In genomic region chr15:80219705-80220657, GRCm38 (mm10) we compare ENCODE assay signal across 13 mouse cellular contexts. TPM values are rescaled to one million over a fixed set of nuclear protein-coding genes. Genes with fewer than 3 reads are reported as not detected.
DNase-seq lines count a peak whose midpoint lies in the region; ATAC-seq and TF ChIP-seq lines count a peak whose summit lies in the region.
"Had no signal": no experiment of that assay in that cellular context is flagged by ENCODE, and none has a peak within 500 bp of the region (broad histone marks: within the 10 kb centered on the region; RNA-seq: fewer than 3 reads in every experiment).

No protein-coding gene starts in this region.

- H3K4me1 ChIP-seq in heart, postnatal 0 days (ENCODE audit: control insufficient read depth, insufficient read depth) = peaks cover 20% of the 10 kb centered on the region
- peaks cover 0 to 10% of the 10 kb centered on the region in 2 experiments; a peak in 2 of 4 replicates for H3K4me1 ChIP-seq in liver, embryonic 14.5 days (replicated peaks; ENCODE audit: control insufficient read depth in 2 of 2, insufficient read depth in 2 of 2, low read length in 1 of 2)

- no peaks in the 10 kb centered on the region for H3K9me3 ChIP-seq in heart, postnatal 0 days (replicated peaks; ENCODE audit: control insufficient read depth, low read length)
- no peaks in the 10 kb centered on the region for H3K9me3 ChIP-seq in liver, embryonic 14.5 days (ENCODE audit: control insufficient read depth, low read length)
- H3K9me3 ChIP-seq: limb, embryonic 13.5 days had no signal

- no peaks in the 10 kb centered on the region for H3K27me3 ChIP-seq in heart, postnatal 0 days (ENCODE audit: control insufficient read depth, insufficient read depth, low read length)
- H3K27me3 ChIP-seq in Patski = no peaks in the 10 kb centered on the region
- H3K27me3 ChIP-seq in liver, embryonic 14.5 days (ENCODE audit: control insufficient read depth, insufficient read depth, low read length) = no peaks in the 10 kb centered on the region
- H3K27me3 ChIP-seq: limb, embryonic 13.5 days had no signal

- no peak; the same call in 1 of the 2 replicates for ATAC-seq in heart, postnatal 0 days (ENCODE audit: insufficient read depth, low read depth)
- ATAC-seq in Patski = peak; percentile 42
- no peak for ATAC-seq in liver, embryonic 14.5 days (ENCODE audit: insufficient read depth)
- ATAC-seq: forebrain, embryonic 14.5 days had no signal

- in situ Hi-C loops in Patski (cut with MboI; ENCODE audit: low pct_unique_long_range_greater_than_20kb) = loop anchor here (5.0 kb wide), 2 partner anchors 123 to 273 kb away; no protein-coding TSS in a partner anchor

- POLR2A ChIA-PET in Patski (lab: Charles Lee) = interaction anchor here (1.7 kb wide), 1 partner anchor 36 kb away, joined by 6 read pairs; no protein-coding TSS in a partner anchor

- no peak overlapping the region for H3K9ac ChIP-seq in heart, postnatal 0 days (replicated peaks; ENCODE audit: low read depth, low read length)
- H3K9ac ChIP-seq in liver, embryonic 14.5 days (replicated peaks) = no peak overlapping the region

- CTCF ChIA-PET in Patski (lab: Charles Lee) = interaction anchor here (1.6 kb wide), 2 partner anchors 38 to 84 kb away, joined by 3 to 5 read pairs; no protein-coding TSS in a partner anchor

- H3K27ac ChIP-seq in heart, postnatal 0 days (ENCODE audit: low read depth) = no peak overlapping the region
- no peak overlapping the region for H3K27ac ChIP-seq in liver, embryonic 14.5 days
- H3K27ac ChIP-seq: limb, embryonic 13.5 days had no signal

- no peak for TF ChIP-seq CTCF in heart, postnatal 0 days (IDR thresholded peaks at IDR 0.05; ENCODE audit: low read depth)
- TF ChIP-seq CTCF in Patski (IDR thresholded peaks at IDR 0.05) = no peak
- no peak for TF ChIP-seq CTCF in liver, embryonic 14.5 days (IDR thresholded peaks at IDR 0.05; ENCODE audit: low read depth)

- H3K36me3 ChIP-seq in heart, postnatal 0 days (replicated peaks; ENCODE audit: control insufficient read depth, insufficient read depth, low read length) = no peaks in the 10 kb centered on the region
- H3K36me3 ChIP-seq in liver, embryonic 14.5 days (replicated peaks; ENCODE audit: control insufficient read depth, insufficient read depth, low read depth) = no peaks in the 10 kb centered on the region

- TF ChIP-seq EP300 in heart, postnatal 0 days (IDR thresholded peaks at IDR 0.05; ENCODE audit: low read depth) = no peak
- no peak for TF ChIP-seq EP300 in liver, embryonic 14.5 days (IDR thresholded peaks at IDR 0.05; ENCODE audit: low read depth)

- no peak for DNase-seq in heart, postnatal 0 days (ENCODE audit: low spot score)
- DNase-seq in heart, adult 9 months (ENCODE audit: low spot score in 2 of 2) = no peak
- DNase-seq in A20 (ENCODE audit: low read depth, low spot score) = peak; percentile 86
- peak; percentile 38 for DNase-seq in Patski (ENCODE audit: low read depth, low spot score)
- DNase-seq in liver, embryonic 14.5 days (ENCODE audit: low read depth in 3 of 3, low spot score in 3 of 3) = no peak
- DNase-seq in testis, postnatal 10 days (ENCODE audit: low spot score) = no peak
- no peak for DNase-seq in MN1 (ENCODE audit: low spot score)
- no peak for DNase-seq in thymus, adult 18-20 months
- DNase-seq: cerebellum, adult 18-20 months; kidney, adult 11 months had no signal

- no peak overlapping the region for H3K4me3 ChIP-seq in heart, postnatal 0 days (ENCODE audit: low read depth, low read length)
- H3K4me3 ChIP-seq in liver, embryonic 14.5 days (ENCODE audit: insufficient read depth in 1 of 2, low read depth in 2 of 2, low read length in 2 of 2) = no peak overlapping the region
- H3K4me3 ChIP-seq: limb, embryonic 13.5 days had no signal

- WGBS in heart, postnatal 0 days = 55% methylated on average over 4 of the region's 4 CpGs
- WGBS in liver, embryonic 14.5 days (ENCODE audit: insufficient replicate concordance) = 45% methylated on average over 4 of the region's 4 CpGs

- H3K4me2 ChIP-seq in heart, postnatal 0 days (ENCODE audit: low read depth, low read length) = peak overlapping the region; percentile 40; the same call in 1 of the 2 replicates
- H3K4me2 ChIP-seq in liver, embryonic 14.5 days (ENCODE audit: low read depth) = peak overlapping the region; percentile 28; the same call in 1 of the 2 replicates

RNA-seq across cellular contexts. Expression of gene Mief1, which starts 13.8 kb away (rescaled TPM):
- total RNA-seq in heart, postnatal 0 days (2014; rRNA removed; ENCODE audit: low replicate concordance) = 34.5 and 39.8 TPM in 2 replicates
- 17.0 and 17.8 TPM in 2 replicates for polyA plus RNA-seq in heart, postnatal 0 days (2015; fragmentation: Nextera tagmentation; extraction: Ambion mirVana)
- 18.4 TPM for polyA plus RNA-seq in Patski (2021)
- 4.3 and 4.8 TPM in 2 replicates for polyA plus RNA-seq in liver, embryonic 14.5 days (2012; rRNA removed)
- 13.3 and 14.5 TPM in 2 replicates for polyA plus RNA-seq in liver, embryonic 14.5 days (2014; fragmentation: Nextera tagmentation; extraction: Ambion mirVana)

RNA-seq across cellular contexts. Expression of gene AC140267.1, which starts 15.7 kb away (rescaled TPM):
- not detected in 2 replicates for total RNA-seq in heart, postnatal 0 days (2014; rRNA removed; ENCODE audit: low replicate concordance)
- polyA plus RNA-seq in heart, postnatal 0 days (2015; fragmentation: Nextera tagmentation; extraction: Ambion mirVana) = not detected in 2 replicates
- polyA plus RNA-seq in Patski (2021) = not detected
- not detected in 2 replicates for polyA plus RNA-seq in liver, embryonic 14.5 days (2012; rRNA removed)
- polyA plus RNA-seq in liver, embryonic 14.5 days (2014; fragmentation: Nextera tagmentation; extraction: Ambion mirVana) = not detected in 2 replicates
- polyA plus RNA-seq: forebrain, embryonic 14.5 days; limb, embryonic 13.5 days; stomach, embryonic 14.5 days had no signal

RNA-seq across cellular contexts. Expression of gene Atf4, which starts 35.0 kb away (rescaled TPM):
- 122 and 128 TPM in 2 replicates for total RNA-seq in heart, postnatal 0 days (2014; rRNA removed; ENCODE audit: low replicate concordance)
- polyA plus RNA-seq in heart, postnatal 0 days (2015; fragmentation: Nextera tagmentation; extraction: Ambion mirVana) = 63.5 and 65.0 TPM in 2 replicates
- 403 TPM for polyA plus RNA-seq in Patski (2021)
- polyA plus RNA-seq in liver, embryonic 14.5 days (2012; rRNA removed) = 146 and 246 TPM in 2 replicates
- 108 and 129 TPM in 2 replicates for polyA plus RNA-seq in liver, embryonic 14.5 days (2014; fragmentation: Nextera tagmentation; extraction: Ambion mirVana)

RNA-seq across cellular contexts. Expression of gene Rps19bp1, which starts 44.1 kb away (rescaled TPM):
- total RNA-seq in heart, postnatal 0 days (2014; rRNA removed; ENCODE audit: low replicate concordance) = 13.7 and 21.6 TPM in 2 replicates
- polyA plus RNA-seq in heart, postnatal 0 days (2015; fragmentation: Nextera tagmentation; extraction: Ambion mirVana) = 34.7 and 35.8 TPM in 2 replicates
- polyA plus RNA-seq in Patski (2021) = 51.7 TPM
- polyA plus RNA-seq in liver, embryonic 14.5 days (2012; rRNA removed) = 16.2 and 25.6 TPM in 2 replicates
- 30.0 and 32.9 TPM in 2 replicates for polyA plus RNA-seq in liver, embryonic 14.5 days (2014; fragmentation: Nextera tagmentation; extraction: Ambion mirVana)

RNA-seq across cellular contexts. Expression of gene Mgat3, which starts 46.5 kb away (rescaled TPM):
- total RNA-seq in heart, postnatal 0 days (2014; rRNA removed; ENCODE audit: low replicate concordance) = 0.89 and 1.9 TPM in 2 replicates
- polyA plus RNA-seq in heart, postnatal 0 days (2015; fragmentation: Nextera tagmentation; extraction: Ambion mirVana) = 0.23 and 0.47 TPM in 2 replicates
- polyA plus RNA-seq in Patski (2021) = 41.0 TPM
- polyA plus RNA-seq in liver, embryonic 14.5 days (2012; rRNA removed) = 0.95 and 1.0 TPM in 2 replicates
- 0.33 and 0.45 TPM in 2 replicates for polyA plus RNA-seq in liver, embryonic 14.5 days (2014; fragmentation: Nextera tagmentation; extraction: Ambion mirVana)

Comparison
In these comparisons a context has a peak if more than half of its experiments do, and no peak if none do; other contexts are left out.
1. DNase-seq: peak in A20 (single experiment) and Patski (single experiment); none in heart, postnatal 0 days (single experiment), heart, adult 9 months (0 of 2), liver, embryonic 14.5 days (0 of 3), testis, postnatal 10 days (single experiment), MN1 (single experiment) and thymus, adult 18-20 months (0 of 2).